Mouse (Mus musculus) thymus, postnatal 36 days (tissue): ENCODE results near the gene Fgfbp1.

Experiments
- DNase-seq, 2 experiments: peaks; one replicate each; pipeline ENCODE4 v3.0.0; 2022; ENCODE audit warnings: mixed read lengths in 2 of 2

Gene Fgfbp1

GRCm38 (mm10) chr5:43981620-43982019 lies at the start of gene Fgfbp1:
Fgfbp1 (minus strand) TSS chr5:43981779.
- DNase-seq: no peak

- DNase-seq: no peak
These were observed 16.9 kb upstream of the Fgfbp1 start for GRCm38 (mm10) chr5:43998295-43998989.

GRCm38 (mm10) chr5:43997626-43998025 lies 16.0 kb upstream of the Fgfbp1 start:
- no peak for DNase-seq

- no peak for DNase-seq
These were observed 14.6 kb upstream of the Fgfbp1 start for GRCm38 (mm10) chr5:43996162-43996561.

- DNase-seq: no peak
These were observed 13.4 kb upstream of the Fgfbp1 start for GRCm38 (mm10) chr5:43994981-43995380.

GRCm38 (mm10) chr5:43990316-43990715 lies 8.7 kb upstream of the Fgfbp1 start:
- DNase-seq: peak; percentile 71 to 77

GRCm38 (mm10) chr5:43989017-43989416 lies 7.4 kb upstream of the Fgfbp1 start:
- peak; percentile 13 to 28 for DNase-seq

GRCm38 (mm10) chr5:43986212-43986611 lies 4.6 kb upstream of the Fgfbp1 start:
- no peak for DNase-seq

- no peak for DNase-seq
These were observed 1.3 kb upstream of the Fgfbp1 start for GRCm38 (mm10) chr5:43982896-43983295.

- DNase-seq: no peak
These were observed 1.2 kb downstream of the Fgfbp1 start for GRCm38 (mm10) chr5:43980397-43980796.

- no peak for DNase-seq
These were observed 4.6 kb downstream of the Fgfbp1 start for GRCm38 (mm10) chr5:43976821-43977561.

- DNase-seq: no peak
These were observed 7.4 kb downstream of the Fgfbp1 start for GRCm38 (mm10) chr5:43974166-43974565.

GRCm38 (mm10) chr5:43971156-43971555 lies 10.4 kb downstream of the Fgfbp1 start:
- DNase-seq: peak; percentile 22 to 46

- no peak for DNase-seq
These were observed 11.0 kb downstream of the Fgfbp1 start for GRCm38 (mm10) chr5:43970532-43970931.

- no peak for DNase-seq
These were observed 12.9 kb downstream of the Fgfbp1 start for GRCm38 (mm10) chr5:43968634-43969033.

GRCm38 (mm10) chr5:43961056-43961455 lies 20.5 kb downstream of the Fgfbp1 start:
- DNase-seq: peak; percentile 26 to 44

- no peak for DNase-seq
These were observed 21.6 kb downstream of the Fgfbp1 start for GRCm38 (mm10) chr5:43959884-43960440.

GRCm38 (mm10) chr5:43953241-43953640 lies 28.3 kb downstream of the Fgfbp1 start:
- DNase-seq: no peak

GRCm38 (mm10) chr5:43948748-43949275 lies 32.8 kb downstream of the Fgfbp1 start:
- DNase-seq: peak; percentile 20 to 32

- peak; percentile 77 to 81 for DNase-seq
These were observed 33.4 kb downstream of the Fgfbp1 start for GRCm38 (mm10) chr5:43948111-43948743.

GRCm38 (mm10) chr5:43947330-43947977 lies 34.1 kb downstream of the Fgfbp1 start:
- DNase-seq: peak in 1 of 2 experiments; percentile 8

- no peak for DNase-seq
These were observed 48.3 kb downstream of the Fgfbp1 start for GRCm38 (mm10) chr5:43933269-43933668.
